Mouse (Mus musculus) forebrain, embryonic 11.5 days (tissue): ENCODE measurements around the gene Zfp735. TPM values are rescaled to one million over a fixed set of nuclear protein-coding genes. Genes with fewer than 3 reads are reported as not detected.

Experiments used
- ATAC-seq: fragments of 200-750 bp; cut with Nextera tagmentation; replicated peaks from 2 replicates; pipeline ENCODE4 v1.8.0; 2017; ENCODE audit warnings: moderate TSS enrichment; ENCODE audit not compliant: low FRiP score
- DNase-seq: peaks from one replicate; pipeline ENCODE4 v3.0.0-alpha.2; 2017; ENCODE audit warnings: low spot score
- H3K27ac ChIP-seq: fragments of 300-500 bp; sonication (generic); 2 replicates; pipeline ENCODE4 v1.5.1; 2014; ENCODE audit warnings: low read depth, low read length
- H3K27me3 ChIP-seq: fragments of 300-500 bp; sonication (generic); 2 replicates; pipeline ENCODE4 v1.6.1; 2014; ENCODE audit warnings: mild to moderate bottlenecking, low read length, mixed read lengths; ENCODE audit not compliant: control insufficient read depth, insufficient read depth
- H3K36me3 ChIP-seq: fragments of 300-500 bp; sonication (generic); 2 replicates; pipeline ENCODE4 v1.6.1; 2014; ENCODE audit warnings: mild to moderate bottlenecking, low read length, moderate library complexity, mixed read lengths; ENCODE audit not compliant: control insufficient read depth, insufficient read depth
- H3K4me1 ChIP-seq: fragments of 300-500 bp; sonication (generic); replicated peaks from 2 replicates; pipeline ENCODE4 v1.6.1; 2014; ENCODE audit warnings: low read length, mixed read lengths; ENCODE audit not compliant: control insufficient read depth, insufficient read depth
- H3K4me2 ChIP-seq: fragments of 300-500 bp; sonication (generic); 2 replicates; pipeline ENCODE4 v1.6.1; 2014; ENCODE audit warnings: low read depth, mild to moderate bottlenecking, low read length, moderate library complexity, mixed read lengths; ENCODE audit not compliant: severe bottlenecking
- H3K4me3 ChIP-seq: fragments of 300-500 bp; sonication (generic); 2 replicates; pipeline ENCODE4 v1.5.1; 2014; ENCODE audit warnings: low read depth, low read length
- H3K9ac ChIP-seq: fragments of 300-500 bp; sonication (generic); 2 replicates; pipeline ENCODE4 v1.6.1; 2014; ENCODE audit warnings: low read length
- H3K9me3 ChIP-seq: fragments of 300-500 bp; sonication (generic); 2 replicates; pipeline ENCODE4 v1.6.1; 2016; ENCODE audit warnings: low read length, mixed read lengths; ENCODE audit not compliant: control insufficient read depth
- WGBS: fragments of 180-500 bp; shearing (Covaris S2); extraction: QIAGEN DNeasy Blood & Tissue Kit; methylation state at CpG from one replicate; pipeline ENCODE4 v1.1.7; 2014; 5-methylcytosine and 5-hydroxymethylcytosine counted together
- polyA plus RNA-seq: library from polyadenylated mRNA; unstranded; fragments of >200 nt; fragmentation: Nextera tagmentation; extraction: Ambion mirVana; gene quantifications from 2 replicates; pipeline ENCODE4 v1.2.1, GENCODE M21; 2014

Zfp735 gene
- not detected in 2 replicates for polyA plus RNA-seq

- Histone ChIP-seq H3K27ac (no peak within 1 kb of the TSS), H3K4me1 (no peaks in the 10 kb centered on the region), H3K4me3 (no peak within 1 kb of the TSS), H3K4me2 (no peak within 1 kb of the TSS), H3K27me3 (no peaks in the 10 kb centered on the region), H3K36me3 (no peaks in the 10 kb centered on the region), H3K9ac (no peak within 1 kb of the TSS), H3K9me3 (no peaks in the 10 kb centered on the region; the same call in 1 of the 2 replicates)
- ATAC-seq (no peak), DNase-seq (no peak)
- 82% methylated on average over 2 of the region's 2 CpGs for WGBS
Measured at GRCm38 (mm10) chr11:73688478-73688877, at the start of gene Zfp735. TSS of gene Zfp735 (plus strand) at chr11:73688778.

GRCm38 (mm10) chr11:73759115-73759514 lies 70.5 kb downstream of the Zfp735 start:
- Histone ChIP-seq H3K9ac (no peak overlapping the region), H3K4me1 (no peaks in the 10 kb centered on the region), H3K36me3 (no peaks in the 10 kb centered on the region), H3K9me3 (peaks cover 8% of the 10 kb centered on the region), H3K4me2 (no peak overlapping the region), H3K4me3 (no peak overlapping the region), H3K27ac (no peak overlapping the region), H3K27me3 (no peaks in the 10 kb centered on the region)
- ATAC-seq (no peak), DNase-seq (no peak)

Other genes starting within 250 kb of the Zfp735 start
- not detected in 2 replicates for gene Olfr380, start 231.3 kb upstream of the Zfp735 start, polyA plus RNA-seq
- gene Olfr381, start 197.2 kb upstream of the Zfp735 start, polyA plus RNA-seq = not detected in 2 replicates
- not detected in 2 replicates for gene Olfr382, start 171.6 kb upstream of the Zfp735 start, polyA plus RNA-seq
- not detected in 2 replicates for gene Olfr385, start 95.8 kb upstream of the Zfp735 start, polyA plus RNA-seq
- gene Olfr384, start 90.2 kb upstream of the Zfp735 start, polyA plus RNA-seq = not detected in 2 replicates
- not detected in 2 replicates for gene Olfr389, start 91.9 kb downstream of the Zfp735 start, polyA plus RNA-seq
- not detected in 2 replicates for gene Olfr390, start 94.2 kb downstream of the Zfp735 start, polyA plus RNA-seq
- not detected in 2 replicates for gene Olfr391-ps, start 114.3 kb downstream of the Zfp735 start, polyA plus RNA-seq
- not detected in 2 replicates for gene Olfr392, start 128.3 kb downstream of the Zfp735 start, polyA plus RNA-seq
- gene Olfr393, start 162.7 kb downstream of the Zfp735 start, polyA plus RNA-seq = not detected in 2 replicates
- not detected in 2 replicates for gene Olfr394, start 202.0 kb downstream of the Zfp735 start, polyA plus RNA-seq
- not detected in 2 replicates for gene Olfr395, start 220.5 kb downstream of the Zfp735 start, polyA plus RNA-seq
- gene Olfr23, start 247.9 kb downstream of the Zfp735 start, polyA plus RNA-seq = not detected in 2 replicates